Mouse (Mus musculus) heart, embryonic 11.5 days (tissue): Measurements from ENCODE around the gene D730048I06Rik. TPM values are rescaled to one million over a fixed set of nuclear protein-coding genes. Genes with fewer than 3 reads are reported as not detected.
"Not testable (repeated sequence)": the region's sequence is repeated elsewhere in the genome, so short reads cannot be mapped to it uniquely, and the experiment has no call there.

Experiments
- ATAC-seq: fragments of 200-750 bp; cut with Nextera tagmentation; replicated peaks from 2 replicates; pipeline ENCODE4 v1.8.0; 2017; ENCODE audit warnings: moderate library complexity; ENCODE audit not compliant: insufficient number of reproducible peaks, low FRiP score, low TSS enrichment
- H3K27ac ChIP-seq: fragments of 300-500 bp; sonication (generic); 2 replicates; pipeline ENCODE4 v1.5.1; 2014; ENCODE audit warnings: mild to moderate bottlenecking, low read depth, low read length
- H3K27me3 ChIP-seq: fragments of 300-500 bp; sonication (generic); 2 replicates; pipeline ENCODE4 v1.6.1; 2014; ENCODE audit warnings: mild to moderate bottlenecking, low read length, mixed read lengths; ENCODE audit not compliant: control insufficient read depth, insufficient read depth
- H3K36me3 ChIP-seq: fragments of 300-500 bp; sonication (generic); 2 replicates; pipeline ENCODE4 v1.6.1; 2014; ENCODE audit warnings: mild to moderate bottlenecking, low read length, moderate library complexity, mixed read lengths; ENCODE audit not compliant: control insufficient read depth, insufficient read depth
- H3K4me1 ChIP-seq: fragments of 300-500 bp; sonication (generic); 2 replicates; pipeline ENCODE4 v1.6.1; 2014; ENCODE audit warnings: low read length; ENCODE audit not compliant: control insufficient read depth, insufficient read depth
- H3K4me2 ChIP-seq: fragments of 300-500 bp; sonication (generic); 2 replicates; pipeline ENCODE4 v1.6.1; 2014; ENCODE audit warnings: mild to moderate bottlenecking, moderate library complexity
- H3K4me3 ChIP-seq: fragments of 300-500 bp; sonication (generic); 2 replicates; pipeline ENCODE4 v1.5.1; 2014; ENCODE audit warnings: low read depth, low read length
- H3K9ac ChIP-seq: fragments of 300-500 bp; sonication (generic); 2 replicates; pipeline ENCODE4 v1.6.1; 2014; ENCODE audit warnings: mild to moderate bottlenecking, low read depth, low read length, moderate library complexity
- H3K9me3 ChIP-seq: fragments of 300-500 bp; sonication (generic); replicated peaks from 2 replicates; pipeline ENCODE4 v1.6.1; 2016; ENCODE audit warnings: low read length; ENCODE audit not compliant: control insufficient read depth
- WGBS: fragments of 180-500 bp; shearing (Covaris S2); extraction: QIAGEN DNeasy Blood & Tissue Kit; methylation state at CpG from one replicate; pipeline ENCODE4 v1.1.7; 2014; ENCODE audit not compliant: insufficient replicate concordance; 5-methylcytosine and 5-hydroxymethylcytosine counted together
- polyA plus RNA-seq: library from polyadenylated mRNA; unstranded; fragments of >200 nt; fragmentation: Nextera tagmentation; extraction: Ambion mirVana; gene quantifications from 2 replicates; pipeline ENCODE4 v1.2.1, GENCODE M21; 2014

D730048I06Rik gene
- not detected in 2 replicates for polyA plus RNA-seq

- no peak within 1 kb of the TSS for H3K4me3 ChIP-seq
- H3K27me3 ChIP-seq: no peaks in the 10 kb centered on the region
- peaks cover 5% of the 10 kb centered on the region for H3K9me3 ChIP-seq
- H3K4me2 ChIP-seq: no peak within 1 kb of the TSS
- H3K9ac ChIP-seq: no peak within 1 kb of the TSS
- H3K36me3 ChIP-seq: no peaks in the 10 kb centered on the region
- WGBS: 80% methylated on average over 3 of the region's 3 CpGs
- no peak for ATAC-seq
- H3K4me1 ChIP-seq: no peaks in the 10 kb centered on the region
- no peak within 1 kb of the TSS for H3K27ac ChIP-seq
Measured at GRCm38 (mm10) chr9:35790001-35790400, at the start of gene D730048I06Rik, which contains the start of gene Gm27235. TSS of gene D730048I06Rik (minus strand) at chr9:35790112. TSS of gene Gm27235 (minus strand) at chr9:35790101.

- H3K4me3 ChIP-seq, H3K9me3 ChIP-seq, H3K27me3 ChIP-seq, H3K27ac ChIP-seq, ATAC-seq, H3K4me1 ChIP-seq, H3K9ac ChIP-seq, H3K4me2 ChIP-seq, H3K36me3 ChIP-seq: not testable (repeated sequence)
- 83% methylated on average over 15 of the region's 15 CpGs for WGBS
Measured at GRCm38 (mm10) chr9:35817881-35818280, 28.0 kb upstream of the D730048I06Rik start.

GRCm38 (mm10) chr9:35798146-35798545 is 8.2 kb upstream of the D730048I06Rik start:
- Histone ChIP-seq H3K9me3 (peaks cover 3% of the 10 kb centered on the region; the same call in 1 of the 2 replicates), H3K4me2 (no peak overlapping the region), H3K9ac (no peak overlapping the region), H3K4me1 (no peaks in the 10 kb centered on the region), H3K27me3 (no peaks in the 10 kb centered on the region), H3K36me3 (no peaks in the 10 kb centered on the region), H3K4me3 (no peak overlapping the region), H3K27ac (no peak overlapping the region)
- no peak for ATAC-seq

GRCm38 (mm10) chr9:35778009-35778408 is 11.9 kb downstream of the D730048I06Rik start, which contains the start of gene Gm17727:
TSS of gene Gm17727 (minus strand) at chr9:35778109.
- Histone ChIP-seq H3K36me3 (no peaks in the 10 kb centered on the region), H3K9me3 (peaks cover 5% of the 10 kb centered on the region; the same call in 1 of the 2 replicates), H3K27ac (no peak within 1 kb of the TSS), H3K9ac (no peak within 1 kb of the TSS), H3K4me3 (no peak within 1 kb of the TSS), H3K4me1 (no peaks in the 10 kb centered on the region), H3K27me3 (no peaks in the 10 kb centered on the region), H3K4me2 (no peak within 1 kb of the TSS)
- 60% methylated on average over 3 of the region's 3 CpGs for WGBS
- ATAC-seq: no peak

GRCm38 (mm10) chr9:35756843-35757242 is 33.1 kb downstream of the D730048I06Rik start:
- no peak overlapping the region for H3K4me2 ChIP-seq
- H3K9ac ChIP-seq: no peak overlapping the region
- H3K9me3 ChIP-seq: no peaks in the 10 kb centered on the region; the same call in 1 of the 2 replicates
- no peak overlapping the region for H3K27ac ChIP-seq
- H3K4me1 ChIP-seq: no peaks in the 10 kb centered on the region
- H3K27me3 ChIP-seq: no peaks in the 10 kb centered on the region
- ATAC-seq: no peak
- H3K4me3 ChIP-seq: no peak overlapping the region
- H3K36me3 ChIP-seq: no peaks in the 10 kb centered on the region

GRCm38 (mm10) chr9:35740749-35741148 is 49.2 kb downstream of the D730048I06Rik start, which contains the start of gene Gm17677:
TSS of gene Gm17677 (plus strand) at chr9:35741049.
- no peak for ATAC-seq
- no peaks in the 10 kb centered on the region for H3K36me3 ChIP-seq
- H3K4me2 ChIP-seq: no peak within 1 kb of the TSS
- H3K4me1 ChIP-seq: no peaks in the 10 kb centered on the region
- no peak within 1 kb of the TSS for H3K4me3 ChIP-seq
- H3K9me3 ChIP-seq: 0 out of 2 replicates have a peak, but pooled peaks cover 3% of the 10 kb centered on the region
- no peak within 1 kb of the TSS for H3K27ac ChIP-seq
- H3K27me3 ChIP-seq: no peaks in the 10 kb centered on the region
- no peak within 1 kb of the TSS for H3K9ac ChIP-seq

Other genes starting within 250 kb of the D730048I06Rik start
- gene Ddx25, start 231.6 kb downstream of the D730048I06Rik start, polyA plus RNA-seq: 2.5 TPM in 2 replicates
- gene Pus3, start 231.5 kb downstream of the D730048I06Rik start, polyA plus RNA-seq: 16.8 and 17.6 TPM in 2 replicates
- gene Pate2, start 219.8 kb downstream of the D730048I06Rik start, polyA plus RNA-seq: 0.46 and 0.73 TPM in 2 replicates
- gene Hyls1, start 219.7 kb downstream of the D730048I06Rik start, polyA plus RNA-seq: 15.4 and 16.0 TPM in 2 replicates
- not detected in 2 replicates for gene Pate4, start 178.2 kb downstream of the D730048I06Rik start, polyA plus RNA-seq
- gene Pate3, start 141.9 kb downstream of the D730048I06Rik start, polyA plus RNA-seq: not detected in 2 replicates
- not detected in 2 replicates for gene Pate1, start 102.7 kb downstream of the D730048I06Rik start, polyA plus RNA-seq
- not detected in 2 replicates for gene Gm17677, start 49.1 kb downstream of the D730048I06Rik start, polyA plus RNA-seq
- gene Gm17727, start 12.0 kb downstream of the D730048I06Rik start, polyA plus RNA-seq: not detected in 2 replicates
- not detected in 2 replicates for gene Gm27235, start within 50 bp of the D730048I06Rik start, polyA plus RNA-seq
- not detected in 2 replicates for gene 9230110F15Rik, start 54.0 kb upstream of the D730048I06Rik start, polyA plus RNA-seq
- gene 9230113P08Rik, start 118.3 kb upstream of the D730048I06Rik start, polyA plus RNA-seq: not detected in 2 replicates